ENCODE assay signal across 28 mouse cellular contexts in genomic region chr7:90236289-90236905, GRCm38 (mm10). TPM values are rescaled to one million over a fixed set of nuclear protein-coding genes. Genes with fewer than 3 reads are reported as not detected.
DNase-seq lines count a peak whose midpoint lies in the region; ATAC-seq and TF ChIP-seq lines count a peak whose summit lies in the region.
"Had no signal": no experiment of that assay in that cellular context is flagged by ENCODE, and none has a peak within 500 bp of the region (broad histone marks: within the 10 kb centered on the region; RNA-seq: fewer than 3 reads in every experiment).

No protein-coding gene starts in this region.

- WGBS in liver, embryonic 14.5 days (ENCODE audit: insufficient replicate concordance): 40% methylated on average over 4 of the region's 4 CpGs

- H3K9ac ChIP-seq in liver, embryonic 14.5 days (replicated peaks): no peak overlapping the region
- H3K9ac ChIP-seq: forebrain, embryonic 15.5 days; liver, embryonic 15.5 days; stomach, embryonic 15.5 days had no signal

- ATAC-seq in liver, embryonic 14.5 days (ENCODE audit: insufficient read depth): no peak
- ATAC-seq: forebrain, embryonic 15.5 days; hindbrain, postnatal 0 days; intestine, postnatal 0 days had no signal

- H3K36me3 ChIP-seq in liver, embryonic 14.5 days (replicated peaks; ENCODE audit: control insufficient read depth, insufficient read depth, low read depth): no peaks in the 10 kb centered on the region
- H3K36me3 ChIP-seq: forebrain, embryonic 15.5 days; liver, embryonic 15.5 days; stomach, embryonic 15.5 days had no signal

- H3K4me3 ChIP-seq in liver, embryonic 14.5 days (ENCODE audit: insufficient read depth in 1 of 2, low read depth in 2 of 2, low read length in 2 of 2): no peak overlapping the region
- H3K4me3 ChIP-seq: forebrain, embryonic 15.5 days; liver, embryonic 15.5 days; myocyte; stomach, embryonic 15.5 days had no signal

- H3K4me2 ChIP-seq in liver, embryonic 14.5 days (ENCODE audit: low read depth): no peak overlapping the region
- H3K4me2 ChIP-seq: forebrain, embryonic 15.5 days; liver, embryonic 15.5 days; stomach, embryonic 15.5 days had no signal

- no peak overlapping the region for H3K27ac ChIP-seq in liver, embryonic 14.5 days
- H3K27ac ChIP-seq: forebrain, embryonic 15.5 days; hindbrain, postnatal 0 days; liver, embryonic 15.5 days; stomach, embryonic 15.5 days had no signal

- no peak for DNase-seq in liver, embryonic 14.5 days (ENCODE audit: low read depth in 3 of 3, low spot score in 3 of 3)
- DNase-seq in liver (no peak), ES-CJ7 (ENCODE audit: low read depth, low spot score) (peak; percentile 29)
- peak; percentile 19 for DNase-seq in brain, embryonic 14.5 days (ENCODE audit: low read depth)
- DNase-seq in retina, postnatal 1 day: peak; percentile 78
- no peak for DNase-seq in kidney, postnatal 10 days
- DNase-seq in adrenal gland, postnatal 36 days: no peak
- DNase-seq: adrenal gland, adult 2 months; cerebellum, adult 11-12 months; cerebellum, postnatal 36 days; gastrocnemius, postnatal 25 days; right cerebral cortex, postnatal 25 days; thymus, adult 2 months had no signal

- no peak for TF ChIP-seq EP300 in liver, embryonic 14.5 days (IDR thresholded peaks at IDR 0.05; ENCODE audit: low read depth)

- H3K27me3 ChIP-seq in liver, embryonic 14.5 days (ENCODE audit: control insufficient read depth, insufficient read depth, low read length): no peaks in the 10 kb centered on the region
- H3K27me3 ChIP-seq: forebrain, embryonic 15.5 days; liver, embryonic 15.5 days; stomach, embryonic 15.5 days had no signal

- no peaks in the 10 kb centered on the region for H3K9me3 ChIP-seq in liver, embryonic 14.5 days (ENCODE audit: control insufficient read depth, low read length)
- H3K9me3 ChIP-seq: forebrain, embryonic 15.5 days; liver, embryonic 15.5 days; stomach, embryonic 15.5 days had no signal

- no peaks in the 10 kb centered on the region for H3K4me1 ChIP-seq in liver, embryonic 14.5 days (replicated peaks; ENCODE audit: control insufficient read depth in 2 of 2, insufficient read depth in 2 of 2, low read length in 1 of 2)
- H3K4me1 ChIP-seq: forebrain, embryonic 15.5 days; liver, embryonic 15.5 days; stomach, embryonic 15.5 days had no signal

- TF ChIP-seq CTCF in liver, embryonic 14.5 days (IDR thresholded peaks at IDR 0.05; ENCODE audit: low read depth): peak; percentile 16; the same call in 1 of the 2 replicates
- no peak for TF ChIP-seq CTCF in brain, embryonic 14.5 days (IDR thresholded peaks at IDR 0.05; ENCODE audit: borderline replicate concordance, extremely low read depth, insufficient read depth, insufficient read length)

- TF ChIP-seq POLR2A in brain, embryonic 14.5 days (IDR thresholded peaks at IDR 0.05; ENCODE audit: borderline replicate concordance, extremely low read depth, insufficient read depth, insufficient read length, poor library complexity, severe bottlenecking): no peak

RNA-seq across cellular contexts. Expression of gene Ccdc83, which starts 29.2 kb away (rescaled TPM):
- not detected in 2 replicates for polyA plus RNA-seq in liver, embryonic 14.5 days (2012; rRNA removed)
- polyA plus RNA-seq in liver, embryonic 14.5 days (2014; fragmentation: Nextera tagmentation; extraction: Ambion mirVana): not detected in 2 replicates
- polyA plus RNA-seq in brain, embryonic 14.5 days (2012; rRNA removed): not detected in 2 replicates
- not detected for total RNA-seq in adrenal gland, postnatal 36 days (2021)
- total RNA-seq: adrenal gland, adult 2 months; gastrocnemius, postnatal 25 days; hematopoietic stem cell, adult 5-6 weeks; hindbrain, postnatal 0 days; layer of hippocampus, postnatal 14 days had no signal
- polyA plus RNA-seq: adrenal gland, adult 2 months; embryonic facial prominence, embryonic 11.5 days; forebrain, embryonic 15.5 days; heart, embryonic 16.5 days; hindbrain, postnatal 0 days; intestine, postnatal 0 days; kidney, embryonic 16.5 days; limb, embryonic 11.5 days; liver, embryonic 15.5 days; lung, embryonic 16.5 days; neural tube, embryonic 14.5 days; spleen, adult 2 months; stomach, embryonic 15.5 days; thymus, adult 2 months had no signal

Comparison
In these comparisons a context has a peak if more than half of its experiments do, and no peak if none do; other contexts are left out.
1. DNase-seq: peak in ES-CJ7 (single experiment), brain, embryonic 14.5 days (single experiment) and retina, postnatal 1 day (single experiment); none in liver, embryonic 14.5 days (0 of 3), liver (single experiment), kidney, postnatal 10 days (single experiment) and adrenal gland, postnatal 36 days (0 of 2).